Mouse (Mus musculus): ENCODE measurements at regions not wholly inside any gene's neighbourhood (a gene's known extent, or its start where the extent isn't known, plus 50 kb on each side); places are given as distances from the start of the nearest gene placed in this dataset.

GRCm38 (mm10) chr10:25857954-25858616, 220.0 kb upstream of the Gm9767 start:
- DNase-seq (ENCODE audit: low spot score in 2 of 2): no peak

- no peak for DNase-seq (ENCODE audit: low spot score in 2 of 2)
These were observed 233.7 kb upstream of the Gm9767 start for GRCm38 (mm10) chr10:25844348-25844747.

GRCm38 (mm10) chr10:25829275-25829674, 248.8 kb upstream of the Gm9767 start:
- no peak for DNase-seq (ENCODE audit: low spot score in 2 of 2)

GRCm38 (mm10) chr10:25804223-25804622, 268.2 kb upstream of the Smlr1 start:
- no peak for DNase-seq (ENCODE audit: low spot score in 2 of 2)

- DNase-seq (ENCODE audit: low spot score in 2 of 2): no peak
These were observed 265.4 kb upstream of the Smlr1 start for GRCm38 (mm10) chr10:25801499-25801898.

GRCm38 (mm10) chr10:25798881-25799280, 262.8 kb upstream of the Smlr1 start:
- no peak for DNase-seq (ENCODE audit: low spot score in 2 of 2)

GRCm38 (mm10) chr10:25790363-25790821, 254.3 kb upstream of the Smlr1 start:
- no peak for DNase-seq (ENCODE audit: low spot score in 2 of 2)

- DNase-seq (ENCODE audit: low spot score in 2 of 2): no peak
These were observed 252.6 kb upstream of the Smlr1 start for GRCm38 (mm10) chr10:25788660-25789059.

GRCm38 (mm10) chr10:25788004-25788403, 251.9 kb upstream of the Smlr1 start:
- DNase-seq (ENCODE audit: low spot score in 2 of 2): no peak

GRCm38 (mm10) chr10:25783861-25784260, 247.8 kb upstream of the Smlr1 start:
- DNase-seq (ENCODE audit: low spot score in 2 of 2): no peak

- no peak for DNase-seq (ENCODE audit: low spot score in 2 of 2)
These were observed 243.4 kb upstream of the Smlr1 start for GRCm38 (mm10) chr10:25779476-25779875.

GRCm38 (mm10) chr10:25777717-25778116, 241.7 kb upstream of the Smlr1 start:
- no peak for DNase-seq (ENCODE audit: low spot score in 2 of 2)

- DNase-seq (ENCODE audit: low spot score in 2 of 2): no peak
These were observed 240.6 kb upstream of the Smlr1 start for GRCm38 (mm10) chr10:25776697-25777096.

GRCm38 (mm10) chr10:25770051-25770450, 234.0 kb upstream of the Smlr1 start:
- DNase-seq (ENCODE audit: low spot score in 2 of 2): no peak

GRCm38 (mm10) chr10:25768456-25768855, 232.4 kb upstream of the Smlr1 start:
- DNase-seq (ENCODE audit: low spot score in 2 of 2): no peak

GRCm38 (mm10) chr10:25754300-25754699, 218.2 kb upstream of the Smlr1 start:
- DNase-seq (ENCODE audit: low spot score in 2 of 2): no peak

- no peak for DNase-seq (ENCODE audit: low spot score in 2 of 2)
These were observed 206.6 kb upstream of the Smlr1 start for GRCm38 (mm10) chr10:25742678-25743077.

GRCm38 (mm10) chr10:25740956-25741355, 204.9 kb upstream of the Smlr1 start:
- no peak for DNase-seq (ENCODE audit: low spot score in 2 of 2)

- no peak for DNase-seq (ENCODE audit: low spot score in 2 of 2)
These were observed 194.4 kb upstream of the Smlr1 start for GRCm38 (mm10) chr10:25730470-25730869.

GRCm38 (mm10) chr10:25723966-25724365, 187.9 kb upstream of the Smlr1 start:
- no peak for DNase-seq (ENCODE audit: low spot score in 2 of 2)

- DNase-seq (ENCODE audit: low spot score in 2 of 2): no peak
These were observed 179.7 kb upstream of the Smlr1 start for GRCm38 (mm10) chr10:25715747-25716146.

- DNase-seq (ENCODE audit: low spot score in 2 of 2): no peak
These were observed 178.6 kb upstream of the Smlr1 start for GRCm38 (mm10) chr10:25714636-25715035.

- no peak for DNase-seq (ENCODE audit: low spot score in 2 of 2)
These were observed 178.0 kb upstream of the Smlr1 start for GRCm38 (mm10) chr10:25714041-25714440.

GRCm38 (mm10) chr10:25707951-25708350, 171.9 kb upstream of the Smlr1 start:
- no peak for DNase-seq (ENCODE audit: low spot score in 2 of 2)
